11 mouse cellular contexts compared by ENCODE assay signal in the genomic region with DNA sequence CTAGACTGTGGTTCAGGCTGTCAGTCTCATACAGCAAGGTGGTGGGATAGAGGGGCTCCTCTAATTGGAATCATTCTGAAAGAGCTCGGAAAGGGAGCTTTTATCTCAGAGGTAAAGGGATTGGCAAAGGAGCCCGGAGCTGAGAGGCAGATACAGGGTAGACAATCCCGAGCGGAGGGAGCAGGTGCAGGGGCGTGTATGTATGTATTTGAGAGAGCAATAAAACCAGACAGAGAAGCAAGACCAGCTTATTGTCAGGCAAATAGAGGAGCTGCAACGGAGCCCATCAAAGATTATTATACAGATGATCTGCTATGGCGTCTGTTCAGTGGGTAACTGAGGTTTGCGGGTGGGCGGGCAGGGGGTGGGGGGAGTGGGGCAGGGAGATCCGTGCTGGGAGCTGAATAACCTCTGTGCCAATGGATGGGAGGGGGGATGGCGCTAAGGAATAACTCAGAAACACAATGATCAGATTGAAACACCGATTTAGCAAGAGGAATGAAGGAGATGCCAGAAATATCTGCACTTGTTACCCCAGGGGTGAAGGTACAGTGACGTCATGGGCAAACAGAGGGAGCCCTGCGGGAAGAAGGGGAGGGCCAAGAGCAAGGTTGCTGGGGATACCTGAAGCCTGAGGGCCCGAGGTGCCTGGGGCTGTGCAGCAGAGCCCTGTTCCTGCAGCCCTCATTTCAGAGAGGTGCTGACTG. TPM values are rescaled to one million over a fixed set of nuclear protein-coding genes. Genes with fewer than 3 reads are reported as not detected.
DNase-seq lines count a peak whose midpoint lies in the region; ATAC-seq and TF ChIP-seq lines count a peak whose summit lies in the region.
"Had no signal": no experiment of that assay in that cellular context is flagged by ENCODE, and none has a peak within 500 bp of the region (broad histone marks: within the 10 kb centered on the region; RNA-seq: fewer than 3 reads in every experiment).

No protein-coding gene starts in this region.

- H3K27me3 ChIP-seq in kidney, embryonic 14.5 days (ENCODE audit: control insufficient read depth, insufficient read depth, low read length): no peaks in the 10 kb centered on the region
- peaks cover 46% of the 10 kb centered on the region for H3K27me3 ChIP-seq in embryonic facial prominence, embryonic 10.5 days (replicated peaks; ENCODE audit: low read depth, poor library complexity, severe bottlenecking)
- 0 out of 2 replicates have a peak, but pooled peaks cover 3% of the 10 kb centered on the region for H3K27me3 ChIP-seq in hindbrain, embryonic 13.5 days
- no peaks in the 10 kb centered on the region for H3K27me3 ChIP-seq in midbrain, postnatal 0 days (ENCODE audit: insufficient read depth, low read length)

- no peak overlapping the region for H3K27ac ChIP-seq in kidney, embryonic 14.5 days (ENCODE audit: low read depth, low read length)
- 0 out of 2 replicates have a peak overlapping the region, but pooled peaks have one; percentile 30 for H3K27ac ChIP-seq in embryonic facial prominence, embryonic 10.5 days (replicated peaks)
- H3K27ac ChIP-seq in hindbrain, embryonic 13.5 days: peak overlapping the region; percentile 92
- H3K27ac ChIP-seq in midbrain, postnatal 0 days (ENCODE audit: low read depth, low read length): peak overlapping the region; percentile 58

- no peak for TF ChIP-seq CTCF in midbrain, postnatal 0 days (IDR thresholded peaks at IDR 0.05)

- H3K4me2 ChIP-seq in kidney, embryonic 14.5 days (replicated peaks; ENCODE audit: low read depth, low read length): no peak overlapping the region
- peak overlapping the region; percentile 52 for H3K4me2 ChIP-seq in hindbrain, embryonic 13.5 days
- H3K4me2 ChIP-seq in midbrain, postnatal 0 days (ENCODE audit: low read depth, low read length, poor library complexity, severe bottlenecking): peak overlapping the region; percentile 34

- H3K4me3 ChIP-seq in kidney, embryonic 14.5 days (ENCODE audit: low read length): no peak overlapping the region
- H3K4me3 ChIP-seq in embryonic facial prominence, embryonic 10.5 days: 0 out of 2 replicates have a peak overlapping the region, but pooled peaks have one; percentile 11
- peak overlapping the region; percentile 19 for H3K4me3 ChIP-seq in hindbrain, embryonic 13.5 days
- H3K4me3 ChIP-seq in midbrain, postnatal 0 days (ENCODE audit: low read depth, low read length): peak overlapping the region; percentile 9; the same call in 1 of the 2 replicates

- ATAC-seq in kidney, embryonic 14.5 days (ENCODE audit: low FRiP score, low TSS enrichment): peak; percentile 26; the same call in 1 of the 2 replicates
- peak; percentile 37 for ATAC-seq in hindbrain, embryonic 13.5 days (ENCODE audit: low FRiP score)
- ATAC-seq in midbrain, postnatal 0 days (ENCODE audit: low FRiP score): no peak
- ATAC-seq: activated CD4-positive, CD25-positive, alpha-beta regulatory T cell, adult 4 months had no signal

- peaks cover 8% of the 10 kb centered on the region for H3K4me1 ChIP-seq in kidney, embryonic 14.5 days (ENCODE audit: control insufficient read depth, insufficient read depth, low read length)
- peaks cover 54% of the 10 kb centered on the region for H3K4me1 ChIP-seq in embryonic facial prominence, embryonic 10.5 days
- peaks cover 78% of the 10 kb centered on the region for H3K4me1 ChIP-seq in hindbrain, embryonic 13.5 days (replicated peaks)
- peaks cover 46% of the 10 kb centered on the region for H3K4me1 ChIP-seq in midbrain, postnatal 0 days (ENCODE audit: insufficient read depth, low read length)

- no peak for DNase-seq in kidney, postnatal 14 days
- no peak for DNase-seq in embryonic facial prominence, embryonic 10.5 days (ENCODE audit: low spot score)
- DNase-seq in midbrain, postnatal 0 days (ENCODE audit: low spot score): no peak
- DNase-seq in gastrocnemius, postnatal 4 days (ENCODE audit: low spot score in 2 of 2): no peak
- DNase-seq in natural killer cell, adult 2 months (ENCODE audit: low spot score in 2 of 2): no peak
- no peak for DNase-seq in embryo, embryonic 10 days (ENCODE audit: low spot score)
- DNase-seq: layer of hippocampus, adult 9-11 months had no signal

- 32% methylated on average over 15 of the region's 15 CpGs for WGBS in kidney, embryonic 14.5 days
- WGBS in embryonic facial prominence, embryonic 10.5 days: 33% methylated on average over 15 of the region's 15 CpGs
- WGBS in hindbrain, embryonic 13.5 days: 10% methylated on average over 15 of the region's 15 CpGs
- WGBS in midbrain, postnatal 0 days: 9% methylated on average over 15 of the region's 15 CpGs

- no peak overlapping the region for H3K9ac ChIP-seq in kidney, embryonic 14.5 days (ENCODE audit: low read depth, low read length)
- H3K9ac ChIP-seq in hindbrain, embryonic 13.5 days: peak overlapping the region; percentile 67
- H3K9ac ChIP-seq in midbrain, postnatal 0 days (replicated peaks; ENCODE audit: low read length, poor library complexity, severe bottlenecking): peak overlapping the region; percentile 15

- H3K9me3 ChIP-seq in kidney, embryonic 14.5 days (ENCODE audit: control insufficient read depth, low read length): no peaks in the 10 kb centered on the region
- H3K9me3 ChIP-seq in embryonic facial prominence, embryonic 10.5 days: no peaks in the 10 kb centered on the region
- H3K9me3 ChIP-seq in hindbrain, embryonic 13.5 days: no peaks in the 10 kb centered on the region
- H3K9me3 ChIP-seq in midbrain, postnatal 0 days (ENCODE audit: low read length): no peaks in the 10 kb centered on the region

- no peaks in the 10 kb centered on the region for H3K36me3 ChIP-seq in kidney, embryonic 14.5 days (ENCODE audit: control insufficient read depth, insufficient read depth, low read length)
- no peaks in the 10 kb centered on the region for H3K36me3 ChIP-seq in embryonic facial prominence, embryonic 10.5 days (replicated peaks)
- H3K36me3 ChIP-seq in hindbrain, embryonic 13.5 days: no peaks in the 10 kb centered on the region
- no peaks in the 10 kb centered on the region for H3K36me3 ChIP-seq in midbrain, postnatal 0 days (ENCODE audit: insufficient read depth, low read length)

RNA-seq across cellular contexts. Expression of a gene that starts 8.3 kb away (rescaled TPM):
- polyA plus RNA-seq in kidney, embryonic 14.5 days (2014; fragmentation: Nextera tagmentation; extraction: Ambion mirVana): 0.04 and 0.10 TPM in 2 replicates
- 2.3 and 2.6 TPM in 2 replicates for polyA plus RNA-seq in embryonic facial prominence, embryonic 10.5 days (2016; fragmentation: Nextera tagmentation; extraction: Ambion mirVana)
- 24.4 and 26.4 TPM in 2 replicates for polyA plus RNA-seq in hindbrain, embryonic 13.5 days (2015; fragmentation: Nextera tagmentation; extraction: Ambion mirVana)
- 40.7 and 68.0 TPM in 2 replicates for total RNA-seq in midbrain, postnatal 0 days (2014; rRNA removed)
- polyA plus RNA-seq in midbrain, postnatal 0 days (2015; fragmentation: Nextera tagmentation; extraction: Ambion mirVana): 31.1 and 32.1 TPM in 2 replicates
- 1 to 10 TPM; 2.1 to 2.5 TPM for total RNA-seq in gastrocnemius, postnatal 4 days (2021)
- total RNA-seq: heart, postnatal 10 days had no signal
